Mouse (Mus musculus) cerebellum, adult 2 months (tissue): ENCODE results near the gene Zp1.

Source experiments
- CTCF ChIP-seq: fragments of 200-500 bp; IDR thresholded peaks from 2 replicates; pipeline ENCODE4 v1.5.1; 2011; ENCODE audit warnings: low read depth, mild to moderate bottlenecking, control low read depth, low read length, moderate library complexity, borderline replicate concordance; ENCODE audit not compliant: insufficient read depth
- POLR2A ChIP-seq: fragments of 200-500 bp; IDR thresholded peaks from 2 replicates; pipeline ENCODE4 v1.6.1; 2011; ENCODE audit warnings: low read length, control low read depth, borderline replicate concordance; ENCODE audit not compliant: insufficient read depth

DNA sequence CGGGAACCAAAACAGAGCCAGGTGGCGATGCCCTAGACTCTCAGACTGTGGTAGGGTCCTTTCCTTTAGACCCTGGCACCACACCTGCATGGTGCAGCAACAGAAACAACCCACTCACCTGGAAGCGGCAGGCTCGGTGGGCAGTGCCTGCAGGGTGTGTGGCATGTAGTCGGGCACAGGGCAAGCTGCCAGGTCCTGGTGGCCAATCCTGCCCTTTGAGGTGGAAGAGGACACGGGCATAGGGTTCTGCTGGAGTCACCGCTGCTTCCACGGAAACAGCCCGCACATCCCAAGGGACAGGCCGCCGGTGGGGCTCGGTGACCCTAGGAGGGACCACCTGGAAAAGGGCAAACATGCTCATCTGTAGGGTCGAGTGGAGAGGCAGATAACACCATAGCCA is 54.1 kb downstream of the Zp1 start:
- no peak for TF ChIP-seq CTCF
- no peak for TF ChIP-seq POLR2A
